In genomic region chrX:48202995-48203394, GRCm38 (mm10) we compare ENCODE assay signal across 18 mouse cellular contexts. TPM values are rescaled to one million over a fixed set of nuclear protein-coding genes. Genes with fewer than 3 reads are reported as not detected.
DNase-seq lines count a peak whose midpoint lies in the region; ATAC-seq and TF ChIP-seq lines count a peak whose summit lies in the region.
"Had no signal": no experiment of that assay in that cellular context is flagged by ENCODE, and none has a peak within 500 bp of the region (broad histone marks: within the 10 kb centered on the region; RNA-seq: fewer than 3 reads in every experiment).

No protein-coding gene starts in this region.

- H3K36me3 ChIP-seq in intestine, postnatal 0 days (ENCODE audit: control insufficient read depth, insufficient read depth): peaks cover 4% of the 10 kb centered on the region; the same call in 1 of the 2 replicates
- no peaks in the 10 kb centered on the region for H3K36me3 ChIP-seq in intestine, embryonic 15.5 days
- H3K36me3 ChIP-seq in liver, postnatal 0 days (replicated peaks; ENCODE audit: insufficient read depth, low read length): no peaks in the 10 kb centered on the region; the same call in 1 of the 2 replicates
- H3K36me3 ChIP-seq: hindbrain, embryonic 10.5 days had no signal

- TF ChIP-seq CTCF in intestine, postnatal 0 days (IDR thresholded peaks at IDR 0.05; ENCODE audit: low read depth): no peak
- no peak for TF ChIP-seq CTCF in liver, postnatal 0 days (IDR thresholded peaks at IDR 0.05; ENCODE audit: low read depth)

- H3K9me3 ChIP-seq in intestine, postnatal 0 days (ENCODE audit: control insufficient read depth): no peaks in the 10 kb centered on the region
- H3K9me3 ChIP-seq in intestine, embryonic 15.5 days: no peaks in the 10 kb centered on the region
- no peaks in the 10 kb centered on the region for H3K9me3 ChIP-seq in liver, postnatal 0 days (ENCODE audit: low read length)
- H3K9me3 ChIP-seq: embryonic facial prominence, embryonic 10.5 days; forebrain, embryonic 13.5 days; G1E; heart, embryonic 12.5 days; hindbrain, embryonic 10.5 days had no signal

- no peak overlapping the region for H3K4me3 ChIP-seq in intestine, postnatal 0 days (ENCODE audit: low read depth, low read length)
- H3K4me3 ChIP-seq in intestine, embryonic 15.5 days (replicated peaks): no peak overlapping the region
- no peak overlapping the region for H3K4me3 ChIP-seq in liver, postnatal 0 days (ENCODE audit: low read depth, low read length)
- H3K4me3 ChIP-seq: embryonic facial prominence, embryonic 10.5 days; forebrain, embryonic 13.5 days; heart, embryonic 12.5 days; hindbrain, embryonic 10.5 days had no signal

- TF ChIP-seq EP300 in liver, postnatal 0 days (IDR thresholded peaks at IDR 0.05; ENCODE audit: low read depth): no peak

- no peak overlapping the region for H3K27ac ChIP-seq in intestine, postnatal 0 days (ENCODE audit: low read depth, low read length)
- H3K27ac ChIP-seq in intestine, embryonic 15.5 days: no peak overlapping the region
- H3K27ac ChIP-seq in liver, postnatal 0 days (ENCODE audit: low read depth): 0 out of 2 replicates have a peak overlapping the region, but pooled peaks have one; percentile 34
- H3K27ac ChIP-seq: embryonic facial prominence, embryonic 10.5 days; forebrain, embryonic 13.5 days; hindbrain, embryonic 10.5 days had no signal

- H3K27me3 ChIP-seq in intestine, postnatal 0 days (replicated peaks; ENCODE audit: control insufficient read depth, insufficient read depth, low read length): no peaks in the 10 kb centered on the region
- H3K27me3 ChIP-seq in intestine, embryonic 15.5 days (replicated peaks): no peaks in the 10 kb centered on the region
- no peaks in the 10 kb centered on the region; the same call in 1 of the 2 replicates for H3K27me3 ChIP-seq in liver, postnatal 0 days (ENCODE audit: insufficient read depth, low read length)
- H3K27me3 ChIP-seq: forebrain, embryonic 13.5 days; heart, embryonic 12.5 days had no signal

- DNase-seq in kidney, adult 9 months: peak; percentile 49
- DNase-seq in kidney, adult 18-20 months: no peak
- DNase-seq in liver, postnatal 0 days: no peak
- DNase-seq in liver: no peak
- DNase-seq in gastrocnemius, postnatal 10 days: no peak
- DNase-seq: adrenal gland, adult 8-10 months; adrenal gland, postnatal 36 days; B cell, adult 2 months; forebrain, postnatal 0 days; gastrocnemius, postnatal 25 days had no signal

- no peaks in the 10 kb centered on the region for H3K4me1 ChIP-seq in intestine, postnatal 0 days (replicated peaks; ENCODE audit: control insufficient read depth, insufficient read depth, low read length)
- no peaks in the 10 kb centered on the region for H3K4me1 ChIP-seq in intestine, embryonic 15.5 days (replicated peaks)
- H3K4me1 ChIP-seq in liver, postnatal 0 days (ENCODE audit: insufficient read depth): peaks cover 7% of the 10 kb centered on the region; the same call in 1 of the 2 replicates
- H3K4me1 ChIP-seq: heart, embryonic 12.5 days had no signal

- H3K4me2 ChIP-seq in intestine, postnatal 0 days (replicated peaks; ENCODE audit: low read depth): peak overlapping the region; percentile 38; the same call in 1 of the 2 replicates
- no peak overlapping the region for H3K4me2 ChIP-seq in intestine, embryonic 15.5 days (replicated peaks)
- H3K4me2 ChIP-seq in liver, postnatal 0 days (ENCODE audit: low read depth, low read length): peak overlapping the region; percentile 33; the same call in 1 of the 2 replicates
- H3K4me2 ChIP-seq: forebrain, embryonic 13.5 days; heart, embryonic 12.5 days had no signal

- WGBS in intestine, postnatal 0 days: 45% methylated on average over 4 of the region's 4 CpGs
- 74% methylated on average over 4 of the region's 4 CpGs for WGBS in intestine, embryonic 15.5 days
- 65% methylated on average over 4 of the region's 4 CpGs for WGBS in liver, postnatal 0 days (ENCODE audit: insufficient replicate concordance)

- no peak overlapping the region for H3K9ac ChIP-seq in intestine, postnatal 0 days (ENCODE audit: low read depth, low read length)
- no peak overlapping the region for H3K9ac ChIP-seq in intestine, embryonic 15.5 days
- no peak overlapping the region for H3K9ac ChIP-seq in liver, postnatal 0 days (replicated peaks)
- H3K9ac ChIP-seq: forebrain, embryonic 13.5 days; forebrain, postnatal 0 days; heart, embryonic 12.5 days had no signal

- no peak for ATAC-seq in intestine, postnatal 0 days
- ATAC-seq in intestine, embryonic 15.5 days: no peak
- ATAC-seq in liver, postnatal 0 days: peak; percentile 77; the same call in 1 of the 2 replicates
- ATAC-seq: CD4-positive, CD25-positive, alpha-beta regulatory T cell, adult 4 months; forebrain, embryonic 13.5 days; forebrain, postnatal 0 days had no signal

RNA-seq across cellular contexts. Expression of gene Zdhhc9, which starts 5.7 kb away (rescaled TPM):
- 11.7 and 14.9 TPM in 2 replicates for polyA plus RNA-seq in intestine, postnatal 0 days (2015; fragmentation: Nextera tagmentation; extraction: Ambion mirVana)
- polyA plus RNA-seq in intestine, embryonic 15.5 days (2015; fragmentation: Nextera tagmentation; extraction: Ambion mirVana): 8.2 and 9.1 TPM in 2 replicates
- 3.1 and 3.5 TPM in 2 replicates for polyA plus RNA-seq in liver, postnatal 0 days (2015; fragmentation: Nextera tagmentation; extraction: Ambion mirVana)
- total RNA-seq in gastrocnemius, postnatal 10 days (2021): 10 to 100 TPM in 1 of 2 experiments, 1 to 10 TPM in 1; 9.5 to 14.9 TPM

RNA-seq across cellular contexts. Expression of gene Utp14a, which starts 53.7 kb away (rescaled TPM):
- polyA plus RNA-seq in intestine, postnatal 0 days (2015; fragmentation: Nextera tagmentation; extraction: Ambion mirVana): 8.4 and 9.5 TPM in 2 replicates
- 15.4 and 16.4 TPM in 2 replicates for polyA plus RNA-seq in intestine, embryonic 15.5 days (2015; fragmentation: Nextera tagmentation; extraction: Ambion mirVana)
- 7.9 and 8.1 TPM in 2 replicates for polyA plus RNA-seq in liver, postnatal 0 days (2015; fragmentation: Nextera tagmentation; extraction: Ambion mirVana)
- 10 to 100 TPM; 14.1 to 16.9 TPM for total RNA-seq in gastrocnemius, postnatal 10 days (2021)

RNA-seq across cellular contexts. Expression of gene Sash3, which starts 56.8 kb away (rescaled TPM):
- 1.5 and 2.1 TPM in 2 replicates for polyA plus RNA-seq in intestine, postnatal 0 days (2015; fragmentation: Nextera tagmentation; extraction: Ambion mirVana)
- polyA plus RNA-seq in intestine, embryonic 15.5 days (2015; fragmentation: Nextera tagmentation; extraction: Ambion mirVana): 3.1 and 3.4 TPM in 2 replicates
- 8.4 and 9.3 TPM in 2 replicates for polyA plus RNA-seq in liver, postnatal 0 days (2015; fragmentation: Nextera tagmentation; extraction: Ambion mirVana)
- total RNA-seq in gastrocnemius, postnatal 10 days (2021): 1 to 10 TPM in 1 of 2 experiments, under 1 TPM in 1; 0.82 to 1.2 TPM
